Mouse (Mus musculus) lung, adult 2 months (tissue): ENCODE measurements around the gene Ttc30a2.

Experiments used
- CTCF ChIP-seq: fragments of 200-500 bp; IDR thresholded peaks from 2 replicates; pipeline ENCODE4 v1.5.1; 2011; ENCODE audit warnings: mild to moderate bottlenecking, low read length, control low read depth; ENCODE audit not compliant: insufficient read depth
- POLR2A ChIP-seq: fragments of 200-500 bp; IDR thresholded peaks from 2 replicates; pipeline ENCODE4 v1.6.1; 2011; ENCODE audit warnings: low read depth, mild to moderate bottlenecking, control low read depth, low read length, borderline replicate concordance; ENCODE audit errors: extremely low read depth

- TF ChIP-seq CTCF (no peak), POLR2A (no peak)
These were observed 48.1 kb downstream of the Ttc30a2 start for GRCm38 (mm10) chr2:75929786-75930444.
